Mouse (Mus musculus): ENCODE results near the gene Slc15a2. TPM values are rescaled to one million over a fixed set of nuclear protein-coding genes. Genes with fewer than 3 reads are reported as not detected.

The Slc15a2 gene
- polyA plus RNA-seq, 1 experiment, result 15.3 TPM

GRCm38 (mm10) chr16:36813680-36814079 is 28.9 kb upstream of the Slc15a2 start:
- no peak overlapping the region for H3K27ac ChIP-seq (ENCODE audit: insufficient read depth, low read depth, low read length)
- TF ChIP-seq CTCF (IDR thresholded peaks at IDR 0.05; ENCODE audit: low read depth, low read length) (no peak), POLR2A (IDR thresholded peaks at IDR 0.05; ENCODE audit: borderline replicate concordance, low read depth, low read length) (no peak)
- no peaks in the 10 kb centered on the region for H3K4me1 ChIP-seq (ENCODE audit: control insufficient read depth, insufficient read depth, low read length)
- H3K4me3 ChIP-seq (ENCODE audit: insufficient read depth, low read length), result no peak overlapping the region

GRCm38 (mm10) chr16:36808616-36809015 is 23.9 kb upstream of the Slc15a2 start:
- Histone ChIP-seq H3K4me3 (ENCODE audit: insufficient read depth, low read length) (no peak overlapping the region), H3K4me1 (ENCODE audit: control insufficient read depth, insufficient read depth, low read length) (peaks cover 2% of the 10 kb centered on the region; the same call in 1 of the 2 replicates), H3K27ac (ENCODE audit: insufficient read depth, low read depth, low read length) (no peak overlapping the region)
- TF ChIP-seq CTCF (IDR thresholded peaks at IDR 0.05; ENCODE audit: low read depth, low read length) (no peak), POLR2A (IDR thresholded peaks at IDR 0.05; ENCODE audit: borderline replicate concordance, low read depth, low read length) (no peak)

- TF ChIP-seq CTCF (IDR thresholded peaks at IDR 0.05; ENCODE audit: low read depth, low read length) (0 out of 2 replicates have a peak, but pooled peaks have one; percentile 35), POLR2A (IDR thresholded peaks at IDR 0.05; ENCODE audit: borderline replicate concordance, low read depth, low read length) (no peak)
- no peak overlapping the region for H3K27ac ChIP-seq (ENCODE audit: insufficient read depth, low read depth, low read length)
- peaks cover 6% of the 10 kb centered on the region for H3K4me1 ChIP-seq (ENCODE audit: control insufficient read depth, insufficient read depth, low read length)
Measured at GRCm38 (mm10) chr16:36802361-36802760, 17.6 kb upstream of the Slc15a2 start.

GRCm38 (mm10) chr16:36798334-36798733 is 13.6 kb upstream of the Slc15a2 start:
- H3K4me3 ChIP-seq (ENCODE audit: insufficient read depth, low read length), result no peak overlapping the region
- H3K4me1 ChIP-seq (ENCODE audit: control insufficient read depth, insufficient read depth, low read length), result peaks cover 12% of the 10 kb centered on the region
- TF ChIP-seq CTCF (IDR thresholded peaks at IDR 0.05; ENCODE audit: low read depth, low read length), result no peak
- no peak overlapping the region for H3K27ac ChIP-seq (ENCODE audit: insufficient read depth, low read depth, low read length)

More at GRCm38 (mm10) chr16:36802361-36802760, 17.6 kb upstream of the Slc15a2 start:
- no peak overlapping the region for H3K4me3 ChIP-seq (ENCODE audit: insufficient read depth, low read length)

- no peak for TF ChIP-seq POLR2A (IDR thresholded peaks at IDR 0.05; ENCODE audit: borderline replicate concordance, low read depth, low read length)
- H3K4me1 ChIP-seq (ENCODE audit: control insufficient read depth, insufficient read depth, low read length), result peaks cover 16% of the 10 kb centered on the region
Measured at GRCm38 (mm10) chr16:36794976-36795375, 10.2 kb upstream of the Slc15a2 start.

GRCm38 (mm10) chr16:36790166-36790565 is 5.4 kb upstream of the Slc15a2 start:
- Histone ChIP-seq H3K27ac (ENCODE audit: insufficient read depth, low read depth, low read length) (no peak overlapping the region), H3K4me3 (ENCODE audit: insufficient read depth, low read length) (no peak overlapping the region), H3K4me1 (ENCODE audit: control insufficient read depth, insufficient read depth, low read length) (peaks cover 9% of the 10 kb centered on the region)
- TF ChIP-seq CTCF (IDR thresholded peaks at IDR 0.05; ENCODE audit: low read depth, low read length) (no peak), POLR2A (IDR thresholded peaks at IDR 0.05; ENCODE audit: borderline replicate concordance, low read depth, low read length) (no peak)

More at GRCm38 (mm10) chr16:36794976-36795375, 10.2 kb upstream of the Slc15a2 start:
- no peak overlapping the region for H3K27ac ChIP-seq (ENCODE audit: insufficient read depth, low read depth, low read length)
- H3K4me3 ChIP-seq (ENCODE audit: insufficient read depth, low read length), result no peak overlapping the region

GRCm38 (mm10) chr16:36786466-36786865 is 1.7 kb upstream of the Slc15a2 start:
- TF ChIP-seq CTCF (IDR thresholded peaks at IDR 0.05; ENCODE audit: low read depth, low read length) (no peak), POLR2A (IDR thresholded peaks at IDR 0.05; ENCODE audit: borderline replicate concordance, low read depth, low read length) (no peak)
- no peak overlapping the region for H3K27ac ChIP-seq (ENCODE audit: insufficient read depth, low read depth, low read length)
- H3K4me3 ChIP-seq (ENCODE audit: insufficient read depth, low read length), result no peak overlapping the region
- no peaks in the 10 kb centered on the region; the same call in 1 of the 2 replicates for H3K4me1 ChIP-seq (ENCODE audit: control insufficient read depth, insufficient read depth, low read length)

- H3K4me3 ChIP-seq (ENCODE audit: insufficient read depth, low read length), result no peak overlapping the region
- H3K4me1 ChIP-seq (ENCODE audit: control insufficient read depth, insufficient read depth, low read length), result peaks cover 8% of the 10 kb centered on the region
- TF ChIP-seq POLR2A (IDR thresholded peaks at IDR 0.05; ENCODE audit: borderline replicate concordance, low read depth, low read length), result no peak
- TF ChIP-seq CTCF (IDR thresholded peaks at IDR 0.05; ENCODE audit: low read depth, low read length), result no peak
- H3K27ac ChIP-seq (ENCODE audit: insufficient read depth, low read depth, low read length), result no peak overlapping the region
Measured at GRCm38 (mm10) chr16:36784146-36784545, 616 bp downstream of the Slc15a2 start.

GRCm38 (mm10) chr16:36775658-36776057 is 9.1 kb downstream of the Slc15a2 start:
- no peak overlapping the region for H3K27ac ChIP-seq (ENCODE audit: insufficient read depth, low read depth, low read length)
- no peak overlapping the region for H3K4me3 ChIP-seq (ENCODE audit: insufficient read depth, low read length)
- TF ChIP-seq POLR2A (IDR thresholded peaks at IDR 0.05; ENCODE audit: borderline replicate concordance, low read depth, low read length), result no peak
- no peak for TF ChIP-seq CTCF (IDR thresholded peaks at IDR 0.05; ENCODE audit: low read depth, low read length)
- peaks cover 15% of the 10 kb centered on the region for H3K4me1 ChIP-seq (ENCODE audit: control insufficient read depth, insufficient read depth, low read length)

GRCm38 (mm10) chr16:36772996-36773395 is 11.8 kb downstream of the Slc15a2 start:
- H3K4me1 ChIP-seq (ENCODE audit: control insufficient read depth, insufficient read depth, low read length), result peaks cover 4% of the 10 kb centered on the region

GRCm38 (mm10) chr16:36771703-36772102 is 13.1 kb downstream of the Slc15a2 start:
- no peak overlapping the region for H3K4me3 ChIP-seq (ENCODE audit: insufficient read depth, low read length)
- H3K4me1 ChIP-seq (ENCODE audit: control insufficient read depth, insufficient read depth, low read length), result peaks cover 4% of the 10 kb centered on the region
- TF ChIP-seq CTCF (IDR thresholded peaks at IDR 0.05; ENCODE audit: low read depth, low read length) (no peak), POLR2A (IDR thresholded peaks at IDR 0.05; ENCODE audit: borderline replicate concordance, low read depth, low read length) (no peak)
- H3K27ac ChIP-seq (ENCODE audit: insufficient read depth, low read depth, low read length), result no peak overlapping the region

More at GRCm38 (mm10) chr16:36772996-36773395, 11.8 kb downstream of the Slc15a2 start:
- no peak for TF ChIP-seq CTCF (IDR thresholded peaks at IDR 0.05; ENCODE audit: low read depth, low read length)
- TF ChIP-seq POLR2A (IDR thresholded peaks at IDR 0.05; ENCODE audit: borderline replicate concordance, low read depth, low read length), result no peak
- Histone ChIP-seq H3K27ac (ENCODE audit: insufficient read depth, low read depth, low read length) (no peak overlapping the region), H3K4me3 (ENCODE audit: insufficient read depth, low read length) (no peak overlapping the region)
